Mouse (Mus musculus): Measurements from ENCODE around the gene Mvb12b. TPM values are rescaled to one million over a fixed set of nuclear protein-coding genes. Genes with fewer than 3 reads are reported as not detected.

Gene Mvb12b
- polyA plus RNA-seq, 1 experiment from 2014 or later, result 65.0 TPM

DNA sequence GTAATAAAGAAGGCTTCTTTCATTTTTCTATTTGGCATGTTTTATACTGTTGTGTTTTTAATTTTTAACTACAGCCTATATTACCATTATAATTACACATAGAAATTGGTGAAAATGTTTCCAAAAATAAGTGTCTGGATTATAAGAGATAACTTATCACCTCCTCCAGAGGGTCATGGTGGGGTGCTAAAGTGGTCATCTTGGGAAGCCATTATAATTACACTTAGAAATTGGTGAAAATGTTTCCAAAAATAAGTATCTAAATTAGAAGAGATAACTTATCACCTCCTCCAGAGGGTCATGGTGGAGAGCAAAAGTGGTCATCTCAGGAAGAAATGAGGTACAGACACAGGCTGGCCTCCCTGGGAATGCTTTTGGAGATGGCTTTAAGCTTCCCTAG lies 48.5 kb downstream of the Mvb12b start:
- H3K36me3 ChIP-seq, result peaks cover 23% of the 10 kb centered on the region
- H3K4me1 ChIP-seq (replicated peaks), result peaks cover 57% of the 10 kb centered on the region
- H3K27me3 ChIP-seq, result no peaks in the 10 kb centered on the region
- H3K27ac ChIP-seq, result peak overlapping the region; percentile 70
- H3K4me2 ChIP-seq, result no peak overlapping the region
- no peak overlapping the region for H3K9ac ChIP-seq
- H3K9me3 ChIP-seq, result no peaks in the 10 kb centered on the region
- no peak for ATAC-seq (ENCODE audit: low FRiP score)
- H3K4me3 ChIP-seq, result no peak overlapping the region

DNA sequence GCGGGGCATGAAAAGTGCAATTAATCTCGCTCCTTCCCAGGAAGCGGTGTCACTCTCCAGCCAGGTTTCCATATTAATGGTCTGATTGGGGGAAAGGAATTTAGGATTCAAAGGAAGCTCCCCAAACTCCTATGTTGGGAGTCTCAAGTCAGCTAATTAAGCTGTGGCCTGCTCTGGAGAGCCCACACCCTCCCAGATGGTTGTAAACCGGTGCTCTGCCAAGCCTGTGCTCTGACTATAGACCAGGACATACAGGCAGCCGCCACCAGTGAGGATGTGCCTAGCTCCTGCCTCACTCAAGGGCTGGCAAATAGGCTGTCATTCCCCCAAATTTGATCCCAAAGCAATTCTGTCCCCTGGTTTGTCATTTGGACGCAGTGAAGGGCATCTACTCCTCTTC lies 50.4 kb downstream of the Mvb12b start:
- no peaks in the 10 kb centered on the region for H3K9me3 ChIP-seq
- no peaks in the 10 kb centered on the region for H3K27me3 ChIP-seq
- peak overlapping the region; percentile 84 for H3K27ac ChIP-seq
- H3K36me3 ChIP-seq, result peaks cover 33% of the 10 kb centered on the region
- no peak overlapping the region for H3K9ac ChIP-seq
- H3K4me2 ChIP-seq, result no peak overlapping the region
- no peak for ATAC-seq (ENCODE audit: low FRiP score)
- no peak overlapping the region for H3K4me3 ChIP-seq
- peaks cover 49% of the 10 kb centered on the region for H3K4me1 ChIP-seq (replicated peaks)
- 66% methylated on average over 6 of the region's 6 CpGs for WGBS

DNA sequence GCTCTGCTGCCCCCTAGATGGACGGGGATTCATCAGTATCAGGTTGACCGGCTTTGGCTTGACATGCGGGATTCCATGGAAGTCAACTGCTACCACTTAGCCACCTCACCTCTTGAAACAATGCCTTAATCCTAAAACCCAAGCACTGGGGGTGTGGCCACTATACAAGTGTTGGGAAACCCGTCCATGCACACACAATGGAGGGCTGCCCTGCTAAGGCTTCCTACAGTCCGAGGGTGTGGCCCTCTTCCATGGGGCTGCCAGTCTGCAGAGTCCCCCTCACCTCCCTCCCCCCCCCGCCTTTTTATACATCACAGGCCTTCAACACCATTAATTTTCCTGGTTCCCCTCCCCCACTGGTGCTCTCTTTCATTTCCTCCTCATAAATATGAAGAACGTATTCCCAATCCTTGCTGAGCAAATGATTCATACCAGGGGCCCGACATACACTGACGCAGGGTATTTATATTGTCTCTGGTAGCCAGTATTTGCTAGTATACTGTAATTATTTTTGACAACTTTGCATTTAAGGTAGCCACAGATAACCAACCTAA lies 51.0 kb downstream of the Mvb12b start:
- H3K27me3 ChIP-seq, result no peaks in the 10 kb centered on the region
- peak overlapping the region; percentile 84 for H3K27ac ChIP-seq
- no peaks in the 10 kb centered on the region for H3K9me3 ChIP-seq
- H3K9ac ChIP-seq, result no peak overlapping the region
- 0 out of 2 replicates have a peak, but pooled peaks have one; percentile 18 for ATAC-seq (ENCODE audit: low FRiP score)
- peaks cover 38% of the 10 kb centered on the region for H3K36me3 ChIP-seq
- WGBS, result 59% methylated on average over 9 of the region's 9 CpGs
- H3K4me3 ChIP-seq, result no peak overlapping the region
- no peak overlapping the region for H3K4me2 ChIP-seq
- H3K4me1 ChIP-seq (replicated peaks), result peaks cover 49% of the 10 kb centered on the region

DNA sequence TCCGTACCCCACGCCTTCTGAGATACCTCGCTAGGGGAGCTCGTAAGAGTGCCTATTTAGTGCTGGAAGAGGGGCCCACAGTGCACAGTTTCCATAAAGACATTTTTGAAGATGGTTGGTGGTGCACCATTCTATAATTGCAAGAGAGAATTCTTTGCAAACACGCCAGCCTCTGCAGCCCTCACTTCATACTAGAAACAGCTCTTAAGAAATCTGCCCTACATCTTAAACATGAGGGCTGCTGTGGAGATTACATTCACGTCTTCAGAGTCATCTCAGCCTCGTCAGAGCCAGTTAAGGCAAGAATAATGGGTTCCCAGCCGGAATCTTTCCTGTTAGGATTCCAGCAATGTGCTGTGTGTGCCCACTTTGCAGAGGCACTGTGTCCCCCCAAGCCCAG lies 52.7 kb downstream of the Mvb12b start:
- WGBS, result 89% methylated on average over 8 of the region's 8 CpGs
- H3K9ac ChIP-seq, result no peak overlapping the region
- no peaks in the 10 kb centered on the region for H3K27me3 ChIP-seq

GRCm38 (mm10) chr2:33833902-33834301 lies 53.8 kb downstream of the Mvb12b start:
- Histone ChIP-seq H3K27ac (no peak overlapping the region), H3K27me3 (no peaks in the 10 kb centered on the region), H3K4me3 (no peak overlapping the region), H3K4me2 (no peak overlapping the region), H3K36me3 (peaks cover 59% of the 10 kb centered on the region), H3K4me1 (replicated peaks) (peaks cover 28% of the 10 kb centered on the region), H3K9ac (no peak overlapping the region), H3K9me3 (no peaks in the 10 kb centered on the region)
- WGBS, result 79% methylated on average over 1 of the region's 1 CpGs
- ATAC-seq (ENCODE audit: low FRiP score), result no peak

More for the DNA sequence above, 52.7 kb downstream of the Mvb12b start:
- ATAC-seq (ENCODE audit: low FRiP score), result no peak
- Histone ChIP-seq H3K27ac (no peak overlapping the region), H3K4me1 (replicated peaks) (peaks cover 35% of the 10 kb centered on the region), H3K9me3 (no peaks in the 10 kb centered on the region), H3K36me3 (peaks cover 50% of the 10 kb centered on the region), H3K4me3 (no peak overlapping the region), H3K4me2 (no peak overlapping the region)

DNA sequence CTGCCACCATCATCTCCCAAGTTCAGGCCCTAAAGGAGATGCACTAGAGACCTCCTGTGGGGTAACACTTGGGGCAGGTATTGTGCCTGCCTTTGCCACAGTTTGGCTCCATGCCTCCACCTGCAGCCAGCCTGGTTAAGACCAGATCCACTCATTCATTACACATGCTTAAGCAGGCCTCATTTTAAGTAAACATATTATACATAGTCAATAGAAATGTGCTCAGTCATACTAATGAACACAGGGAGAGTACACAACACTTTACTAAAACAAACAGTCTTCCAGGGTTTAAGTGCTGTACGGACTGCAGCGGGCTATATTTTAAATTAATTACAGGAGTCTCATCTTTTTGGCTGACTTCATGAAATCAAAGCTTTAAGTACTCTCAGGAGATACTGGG lies 57.9 kb downstream of the Mvb12b start:
- H3K9ac ChIP-seq, result no peak overlapping the region
- no peak overlapping the region for H3K4me2 ChIP-seq
- no peaks in the 10 kb centered on the region for H3K27me3 ChIP-seq
- no peak for ATAC-seq (ENCODE audit: low FRiP score)
- peaks cover 15% of the 10 kb centered on the region; the same call in 1 of the 2 replicates for H3K4me1 ChIP-seq (replicated peaks)
- H3K27ac ChIP-seq, result no peak overlapping the region
- no peaks in the 10 kb centered on the region for H3K9me3 ChIP-seq
- no peak overlapping the region for H3K4me3 ChIP-seq
- 89% methylated on average over 2 of the region's 2 CpGs for WGBS
- H3K36me3 ChIP-seq, result peaks cover 75% of the 10 kb centered on the region

DNA sequence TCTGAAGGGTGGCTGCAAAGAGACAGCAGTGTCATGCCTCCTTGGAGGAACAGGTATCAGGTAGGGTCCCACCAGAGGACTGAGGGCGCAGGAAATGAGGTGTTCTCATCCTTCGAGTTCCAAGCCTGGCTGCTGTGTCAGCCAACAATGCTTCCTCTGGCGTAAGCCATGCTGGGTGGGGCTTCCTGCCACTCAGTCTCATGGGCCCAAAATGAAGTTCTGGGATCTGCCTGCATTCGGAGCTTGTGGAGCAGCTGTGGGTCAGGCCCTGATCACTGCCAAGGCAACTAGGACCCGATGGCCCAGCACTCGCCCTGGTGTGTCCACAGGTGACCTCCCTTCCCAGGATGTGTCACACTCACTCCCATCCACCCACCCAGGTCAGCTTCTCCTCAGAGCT lies 61.0 kb downstream of the Mvb12b start:
- no peak overlapping the region for H3K9ac ChIP-seq
- no peak overlapping the region for H3K4me2 ChIP-seq
- H3K4me1 ChIP-seq (replicated peaks), result peaks cover 35% of the 10 kb centered on the region
- H3K27ac ChIP-seq, result no peak overlapping the region
- H3K4me3 ChIP-seq, result no peak overlapping the region
- no peaks in the 10 kb centered on the region for H3K9me3 ChIP-seq
- ATAC-seq (ENCODE audit: low FRiP score), result no peak
- 91% methylated on average over 6 of the region's 6 CpGs for WGBS
- peaks cover 68% of the 10 kb centered on the region for H3K36me3 ChIP-seq
- no peaks in the 10 kb centered on the region for H3K27me3 ChIP-seq

DNA sequence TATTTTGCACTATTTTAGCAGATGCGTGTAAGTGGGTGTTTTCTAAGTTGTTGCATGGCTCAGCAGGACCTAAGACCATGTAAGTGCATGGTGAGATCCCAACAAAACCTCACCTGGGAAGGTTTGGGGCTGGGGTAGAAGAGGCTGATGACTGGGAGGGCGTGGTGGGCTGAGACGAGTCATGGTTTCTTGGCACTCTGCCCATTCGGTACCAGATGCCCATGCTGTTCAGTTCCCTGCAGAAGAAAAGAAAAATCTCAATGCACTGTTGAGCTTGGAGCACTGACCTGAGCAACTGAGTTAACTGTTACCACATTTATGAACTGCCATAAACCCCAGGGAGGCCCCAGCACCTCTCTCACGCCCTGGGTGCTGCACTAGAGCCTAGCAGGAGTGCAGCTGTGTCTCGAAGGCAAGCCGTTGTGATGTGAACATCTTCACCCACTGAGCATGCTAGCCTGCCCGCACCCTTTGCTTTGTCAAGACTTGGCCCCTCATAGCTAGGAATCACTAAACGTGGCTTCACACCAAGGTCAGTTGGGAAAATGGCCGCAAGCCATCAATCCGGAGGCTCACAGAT lies 62.7 kb downstream of the Mvb12b start:
- no peaks in the 10 kb centered on the region for H3K9me3 ChIP-seq
- peaks cover 33% of the 10 kb centered on the region for H3K4me1 ChIP-seq (replicated peaks)
- WGBS, result 87% methylated on average over 11 of the region's 11 CpGs
- no peaks in the 10 kb centered on the region for H3K27me3 ChIP-seq
- no peak overlapping the region for H3K4me2 ChIP-seq
- H3K27ac ChIP-seq, result peak overlapping the region; percentile 32; the same call in 1 of the 2 replicates
- H3K9ac ChIP-seq, result no peak overlapping the region
- H3K4me3 ChIP-seq, result no peak overlapping the region
- no peak for ATAC-seq (ENCODE audit: low FRiP score)
- peaks cover 69% of the 10 kb centered on the region for H3K36me3 ChIP-seq

GRCm38 (mm10) chr2:33821677-33822607 lies 65.8 kb downstream of the Mvb12b start:
- WGBS, result 29% methylated on average over 13 of the region's 13 CpGs
- Histone ChIP-seq H3K4me1 (replicated peaks) (peaks cover 38% of the 10 kb centered on the region), H3K9me3 (no peaks in the 10 kb centered on the region), H3K4me2 (no peak overlapping the region), H3K36me3 (peaks cover 77% of the 10 kb centered on the region), H3K27ac (peak overlapping the region; percentile 76), H3K27me3 (no peaks in the 10 kb centered on the region), H3K4me3 (no peak overlapping the region), H3K9ac (peak overlapping the region; percentile 26; the same call in 1 of the 2 replicates)
- ATAC-seq (ENCODE audit: low FRiP score), result peak; percentile 74

DNA sequence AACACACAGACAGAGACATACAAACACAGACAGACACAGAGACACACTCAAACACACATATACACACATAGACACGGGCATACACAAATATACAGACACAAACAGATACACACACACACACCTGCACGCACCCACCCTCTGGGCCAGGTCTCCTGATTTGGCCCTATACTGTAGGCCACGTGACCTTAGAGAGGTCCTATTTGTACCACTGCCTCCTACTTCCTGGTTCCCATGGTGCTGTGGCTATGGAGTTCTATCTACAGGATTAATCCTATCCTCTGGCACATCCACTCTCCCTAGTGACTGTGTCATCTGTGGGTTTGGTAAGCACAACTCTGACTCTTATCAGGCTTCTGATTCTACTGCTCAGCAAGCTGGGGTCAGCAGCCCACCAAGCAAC lies 67.3 kb downstream of the Mvb12b start:
- H3K4me1 ChIP-seq (replicated peaks), result peaks cover 48% of the 10 kb centered on the region
- no peak overlapping the region for H3K4me2 ChIP-seq
- no peaks in the 10 kb centered on the region for H3K27me3 ChIP-seq
- H3K27ac ChIP-seq, result no peak overlapping the region
- H3K9me3 ChIP-seq, result no peaks in the 10 kb centered on the region
- no peak overlapping the region for H3K9ac ChIP-seq
- WGBS, result 96% methylated on average over 3 of the region's 3 CpGs
- no peak for ATAC-seq (ENCODE audit: low FRiP score)
- no peak overlapping the region for H3K4me3 ChIP-seq
- H3K36me3 ChIP-seq, result peaks cover 64% of the 10 kb centered on the region

DNA sequence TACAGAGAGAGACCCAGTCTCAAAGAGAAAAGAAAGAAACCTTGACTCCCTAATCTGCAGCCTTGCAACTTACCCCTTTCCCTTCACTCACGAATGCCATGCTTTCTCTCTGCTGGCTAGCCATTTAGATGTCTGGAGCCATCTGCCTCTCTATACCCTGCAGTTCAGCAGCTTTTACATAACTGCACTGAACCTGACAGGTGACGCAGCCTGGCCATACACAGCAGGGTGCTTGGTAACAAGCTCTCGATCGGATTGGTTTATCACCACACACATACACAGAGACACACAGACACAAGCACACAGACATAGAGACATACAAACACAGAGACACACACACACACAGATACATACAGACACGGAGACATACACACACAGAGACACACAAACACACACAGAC lies 67.7 kb downstream of the Mvb12b start:
- ATAC-seq (ENCODE audit: low FRiP score), result no peak
- no peaks in the 10 kb centered on the region for H3K27me3 ChIP-seq
- H3K9me3 ChIP-seq, result no peaks in the 10 kb centered on the region
- no peak overlapping the region for H3K9ac ChIP-seq
- H3K4me2 ChIP-seq, result no peak overlapping the region
- no peak overlapping the region for H3K27ac ChIP-seq
- no peak overlapping the region for H3K4me3 ChIP-seq
- WGBS, result 80% methylated on average over 5 of the region's 5 CpGs
- H3K4me1 ChIP-seq (replicated peaks), result peaks cover 48% of the 10 kb centered on the region
- H3K36me3 ChIP-seq, result peaks cover 61% of the 10 kb centered on the region

DNA sequence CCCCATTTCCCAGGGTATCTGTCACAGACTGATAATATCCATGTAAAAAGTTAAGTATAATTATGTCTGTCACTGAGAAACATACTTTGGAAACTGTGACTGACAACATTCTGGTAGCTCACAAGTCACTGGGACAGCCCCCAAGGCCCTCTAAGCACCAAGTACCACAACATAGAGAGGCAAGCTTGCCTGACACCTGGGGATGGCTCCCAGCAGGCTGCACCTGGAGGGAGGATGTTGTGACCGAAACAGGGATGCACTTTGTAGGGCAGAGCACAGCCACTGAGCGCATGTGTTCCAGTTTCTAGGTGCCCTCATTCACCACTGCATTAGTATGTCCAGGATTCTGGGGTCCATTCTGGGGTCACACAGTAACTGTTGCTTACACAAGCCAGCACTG lies 69.4 kb downstream of the Mvb12b start:
- Histone ChIP-seq H3K27ac (no peak overlapping the region), H3K4me2 (no peak overlapping the region), H3K27me3 (no peaks in the 10 kb centered on the region), H3K9ac (no peak overlapping the region), H3K9me3 (no peaks in the 10 kb centered on the region), H3K36me3 (peaks cover 44% of the 10 kb centered on the region), H3K4me3 (no peak overlapping the region), H3K4me1 (replicated peaks) (peaks cover 58% of the 10 kb centered on the region)
- ATAC-seq (ENCODE audit: low FRiP score), result no peak
- 94% methylated on average over 2 of the region's 2 CpGs for WGBS

All from hindbrain, embryonic 13.5 days (tissue).